Mouse (Mus musculus) kidney, postnatal 0 days (tissue): Measurements from ENCODE around the gene Fam131a. TPM values are rescaled to one million over a fixed set of nuclear protein-coding genes. Genes with fewer than 3 reads are reported as not detected.

Experiments used
- ATAC-seq: fragments of 200-750 bp; cut with Nextera tagmentation; replicated peaks from 2 replicates; pipeline ENCODE4 v1.8.0; 2017; ENCODE audit warnings: low read depth, moderate number of reproducible peaks, moderate TSS enrichment, moderate library complexity; ENCODE audit not compliant: low FRiP score
- DNase-seq: peaks from one replicate; pipeline ENCODE4 v3.0.0-alpha.2; 2016; ENCODE audit warnings: low spot score
- H3K27ac ChIP-seq: fragments of 300-500 bp; sonication (generic); 2 replicates; pipeline ENCODE4 v1.5.1; 2014; ENCODE audit warnings: mild to moderate bottlenecking
- H3K27me3 ChIP-seq: fragments of 300-500 bp; sonication (generic); 2 replicates; pipeline ENCODE4 v1.6.1; 2014; ENCODE audit warnings: low read length, mixed read lengths; ENCODE audit not compliant: insufficient read depth
- H3K36me3 ChIP-seq: fragments of 300-500 bp; sonication (generic); 2 replicates; pipeline ENCODE4 v1.6.1; 2014; ENCODE audit warnings: low read length, mixed read lengths; ENCODE audit not compliant: insufficient read depth
- H3K4me1 ChIP-seq: fragments of 300-500 bp; sonication (generic); replicated peaks from 2 replicates; pipeline ENCODE4 v1.6.1; 2014; ENCODE audit warnings: antibody characterized with exemption, low read length, mixed read lengths; ENCODE audit not compliant: insufficient read depth
- H3K4me2 ChIP-seq: fragments of 300-500 bp; sonication (generic); 2 replicates; pipeline ENCODE4 v1.6.1; 2014; ENCODE audit warnings: mild to moderate bottlenecking, low read length, moderate library complexity, mixed read lengths
- H3K4me3 ChIP-seq: fragments of 300-500 bp; sonication (generic); replicated peaks from 2 replicates; pipeline ENCODE4 v1.5.1; 2014; ENCODE audit warnings: low read depth, low read length
- H3K9ac ChIP-seq: fragments of 300-500 bp; sonication (generic); 2 replicates; pipeline ENCODE4 v1.6.1; 2014; ENCODE audit warnings: low read depth, low read length
- H3K9me3 ChIP-seq: fragments of 300-500 bp; sonication (generic); replicated peaks from 2 replicates; pipeline ENCODE4 v1.6.1; 2016; ENCODE audit warnings: low read length, inconsistent platforms, mixed read lengths
- CTCF ChIP-seq: IDR thresholded peaks from 2 replicates; pipeline ENCODE4 v1.5.1; 2016; ENCODE audit warnings: antibody characterized with exemption, low read depth, mild to moderate bottlenecking, moderate library complexity
- WGBS: fragments of 180-500 bp; shearing (Covaris S2); extraction: QIAGEN DNeasy Blood & Tissue Kit; methylation state at CpG from one replicate; pipeline ENCODE4 v1.1.7; 2014; 5-methylcytosine and 5-hydroxymethylcytosine counted together
- polyA plus RNA-seq: library from polyadenylated mRNA; unstranded; fragments of >200 nt; fragmentation: Nextera tagmentation; extraction: Ambion mirVana; gene quantifications from 2 replicates; pipeline ENCODE4 v1.2.1, GENCODE M21; 2015

Fam131a gene
- polyA plus RNA-seq, 1 experiment from 2014 or later, result 6.9 TPM

DNA sequence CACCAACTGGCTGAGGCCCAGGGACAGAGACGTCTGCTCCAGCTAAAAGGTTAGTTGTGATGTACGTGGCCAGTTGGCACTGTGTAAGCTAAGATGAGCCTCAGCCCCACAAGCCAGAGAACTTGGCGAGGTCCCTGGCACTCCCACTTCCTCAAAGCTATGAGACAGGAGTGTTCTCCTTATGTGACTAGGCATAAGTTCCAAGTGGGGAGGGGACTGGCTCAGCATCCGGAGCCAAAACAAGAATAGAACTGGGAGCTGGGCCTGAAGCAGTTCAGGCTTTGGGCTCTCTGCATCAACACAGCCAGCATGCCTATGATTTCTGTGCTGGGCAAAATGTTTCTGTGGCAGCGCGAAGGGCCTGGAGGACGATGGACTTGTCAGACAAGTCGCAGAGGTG lies 1.7 kb downstream of the Fam131a start:
- peak; percentile 36 for DNase-seq
- H3K9ac ChIP-seq, result 0 out of 2 replicates have a peak overlapping the region, but pooled peaks have one; percentile 19
- TF ChIP-seq CTCF, result no peak
- no peaks in the 10 kb centered on the region for H3K9me3 ChIP-seq
- no peak overlapping the region; the same call in 1 of the 2 replicates for H3K27ac ChIP-seq
- H3K4me1 ChIP-seq, result 0 out of 2 replicates have a peak, but pooled peaks cover 7% of the 10 kb centered on the region
- peaks cover 17% of the 10 kb centered on the region; the same call in 1 of the 2 replicates for H3K36me3 ChIP-seq
- no peak for ATAC-seq
- H3K4me2 ChIP-seq, result peak overlapping the region; percentile 57
- no peak overlapping the region for H3K4me3 ChIP-seq
- H3K27me3 ChIP-seq, result no peaks in the 10 kb centered on the region
- WGBS, result 69% methylated on average over 8 of the region's 8 CpGs

DNA sequence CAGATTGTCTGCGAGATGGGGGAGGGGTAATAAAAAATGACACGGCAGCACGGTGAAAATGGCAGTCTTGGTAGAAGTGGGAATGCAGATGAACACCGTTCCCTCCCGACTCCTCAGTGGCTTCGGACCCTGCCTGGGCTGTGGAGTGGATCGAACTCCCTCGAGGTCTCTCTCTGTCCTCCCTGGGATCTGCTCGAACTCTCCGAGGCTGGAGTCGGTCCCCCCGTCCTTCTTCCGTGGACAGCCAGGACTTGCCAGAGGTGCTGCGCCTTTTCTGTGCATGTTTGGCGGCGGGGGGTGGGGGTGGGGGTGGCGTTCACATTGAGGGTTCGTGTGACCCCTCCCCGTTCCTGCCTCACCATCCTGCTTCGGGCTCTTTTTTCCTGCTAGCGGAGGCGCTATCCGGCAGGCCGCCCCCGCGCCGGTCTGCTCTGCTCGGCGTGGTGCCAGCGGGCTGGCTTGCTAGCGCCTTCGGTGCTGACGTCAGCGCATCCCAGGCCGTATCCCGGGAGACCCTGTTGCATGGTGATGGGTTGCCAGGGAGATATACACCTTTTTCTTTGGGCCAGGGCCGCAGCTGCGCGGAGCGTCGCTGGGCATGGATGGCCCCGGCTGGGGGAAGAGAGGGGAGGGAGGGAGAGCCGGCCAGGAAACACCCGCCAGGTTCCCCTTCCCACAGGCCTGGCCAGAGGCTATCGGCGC lies 2.7 kb downstream of the Fam131a start:
- 0 out of 2 replicates have a peak, but pooled peaks cover 7% of the 10 kb centered on the region for H3K4me1 ChIP-seq
- peak; percentile 69 for ATAC-seq

DNA sequence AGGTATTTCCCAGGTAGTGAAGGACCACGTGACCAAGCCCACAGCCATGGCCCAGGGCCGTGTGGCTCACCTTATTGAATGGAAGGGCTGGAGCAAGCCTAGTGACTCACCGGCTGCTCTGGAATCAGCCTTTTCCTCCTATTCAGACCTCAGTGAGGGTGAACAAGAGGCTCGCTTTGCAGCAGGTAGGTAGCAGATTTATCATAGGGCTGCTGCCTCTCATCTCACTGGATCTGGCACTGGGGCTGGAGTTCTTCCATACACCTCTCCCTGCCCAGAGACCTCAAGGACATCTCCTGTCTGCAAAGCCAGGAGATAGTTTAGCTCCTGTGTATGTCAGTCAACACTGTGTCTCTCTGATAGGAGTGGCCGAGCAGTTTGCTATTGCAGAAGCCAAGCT lies 6.2 kb downstream of the Fam131a start:
- Histone ChIP-seq H3K27me3 (no peaks in the 10 kb centered on the region), H3K27ac (no peak overlapping the region), H3K9ac (no peak overlapping the region), H3K36me3 (no peaks in the 10 kb centered on the region), H3K4me3 (no peak overlapping the region), H3K4me1 (peaks cover 13% of the 10 kb centered on the region; the same call in 1 of the 2 replicates), H3K9me3 (no peaks in the 10 kb centered on the region), H3K4me2 (no peak overlapping the region)
- ATAC-seq (no peak), DNase-seq (no peak)
- WGBS, result 84% methylated on average over 5 of the region's 5 CpGs
- no peak for TF ChIP-seq CTCF

More for the DNA sequence above, 2.7 kb downstream of the Fam131a start:
- Histone ChIP-seq H3K27ac (no peak overlapping the region), H3K9ac (peak overlapping the region; percentile 32; the same call in 1 of the 2 replicates), H3K4me2 (peak overlapping the region; percentile 57), H3K4me3 (peak overlapping the region; percentile 30), H3K36me3 (peaks cover 9% of the 10 kb centered on the region; the same call in 1 of the 2 replicates), H3K9me3 (no peaks in the 10 kb centered on the region), H3K27me3 (no peaks in the 10 kb centered on the region)
- DNase-seq, result peak; percentile 89
- TF ChIP-seq CTCF, result no peak
- 3% methylated on average over 46 of the region's 46 CpGs for WGBS

DNA sequence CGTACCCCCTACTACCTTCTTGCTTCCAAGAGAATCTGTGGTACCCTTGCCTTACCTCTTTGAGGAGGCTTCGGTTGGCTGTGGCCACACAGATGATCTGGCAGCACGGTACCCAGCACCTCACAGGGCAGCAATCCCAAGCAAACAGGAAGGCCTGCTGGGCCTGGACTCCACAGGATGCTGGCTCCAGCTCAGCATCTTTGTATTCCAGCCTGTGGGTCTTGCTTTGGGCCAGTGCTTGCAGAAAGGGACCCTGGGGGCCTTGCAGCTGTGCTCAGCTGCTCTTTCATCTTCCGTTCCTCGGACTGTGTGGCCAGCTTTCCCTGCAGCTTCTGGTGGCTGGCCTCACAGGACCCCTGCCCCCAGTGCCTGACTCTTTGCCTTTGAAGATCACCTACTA lies 7.0 kb downstream of the Fam131a start:
- no peak overlapping the region for H3K4me3 ChIP-seq
- no peak overlapping the region for H3K27ac ChIP-seq
- H3K27me3 ChIP-seq, result no peaks in the 10 kb centered on the region
- DNase-seq, result no peak
- no peaks in the 10 kb centered on the region for H3K36me3 ChIP-seq
- no peaks in the 10 kb centered on the region for H3K9me3 ChIP-seq
- ATAC-seq, result no peak
- H3K4me2 ChIP-seq, result no peak overlapping the region
- WGBS, result 59% methylated on average over 5 of the region's 5 CpGs
- peaks cover 13% of the 10 kb centered on the region; the same call in 1 of the 2 replicates for H3K4me1 ChIP-seq
- H3K9ac ChIP-seq, result no peak overlapping the region
- TF ChIP-seq CTCF, result no peak

DNA sequence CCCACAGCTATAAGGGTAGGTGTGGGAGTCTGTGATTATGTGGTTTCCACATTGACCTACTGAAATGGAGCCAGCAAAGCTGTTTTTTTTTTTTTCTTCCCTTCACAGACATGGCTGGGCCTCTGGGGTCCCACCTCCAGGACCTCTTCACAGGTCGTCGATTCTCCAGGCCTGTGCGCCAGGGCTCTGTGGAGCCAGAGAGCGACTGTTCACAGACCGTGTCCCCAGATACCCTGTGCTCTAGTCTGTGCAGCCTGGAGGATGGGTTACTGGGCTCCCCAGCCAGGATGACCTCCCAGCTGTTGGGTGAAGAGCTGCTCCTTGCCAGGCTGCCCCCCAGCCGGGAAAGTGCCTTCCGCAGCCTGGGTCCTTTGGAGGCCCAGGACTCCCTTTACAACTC lies 8.3 kb downstream of the Fam131a start:
- WGBS, result 33% methylated on average over 7 of the region's 7 CpGs
- H3K4me2 ChIP-seq, result no peak overlapping the region
- TF ChIP-seq CTCF, result no peak
- no peak overlapping the region for H3K9ac ChIP-seq
- peaks cover 7% of the 10 kb centered on the region; the same call in 1 of the 2 replicates for H3K4me1 ChIP-seq
- no peaks in the 10 kb centered on the region for H3K27me3 ChIP-seq
- H3K36me3 ChIP-seq, result no peaks in the 10 kb centered on the region
- H3K4me3 ChIP-seq, result no peak overlapping the region
- ATAC-seq, result peak; percentile 31; the same call in 1 of the 2 replicates
- 0 out of 2 replicates have a peak overlapping the region, but pooled peaks have one; percentile 62 for H3K27ac ChIP-seq
- no peak for DNase-seq
- H3K9me3 ChIP-seq, result no peaks in the 10 kb centered on the region

DNA sequence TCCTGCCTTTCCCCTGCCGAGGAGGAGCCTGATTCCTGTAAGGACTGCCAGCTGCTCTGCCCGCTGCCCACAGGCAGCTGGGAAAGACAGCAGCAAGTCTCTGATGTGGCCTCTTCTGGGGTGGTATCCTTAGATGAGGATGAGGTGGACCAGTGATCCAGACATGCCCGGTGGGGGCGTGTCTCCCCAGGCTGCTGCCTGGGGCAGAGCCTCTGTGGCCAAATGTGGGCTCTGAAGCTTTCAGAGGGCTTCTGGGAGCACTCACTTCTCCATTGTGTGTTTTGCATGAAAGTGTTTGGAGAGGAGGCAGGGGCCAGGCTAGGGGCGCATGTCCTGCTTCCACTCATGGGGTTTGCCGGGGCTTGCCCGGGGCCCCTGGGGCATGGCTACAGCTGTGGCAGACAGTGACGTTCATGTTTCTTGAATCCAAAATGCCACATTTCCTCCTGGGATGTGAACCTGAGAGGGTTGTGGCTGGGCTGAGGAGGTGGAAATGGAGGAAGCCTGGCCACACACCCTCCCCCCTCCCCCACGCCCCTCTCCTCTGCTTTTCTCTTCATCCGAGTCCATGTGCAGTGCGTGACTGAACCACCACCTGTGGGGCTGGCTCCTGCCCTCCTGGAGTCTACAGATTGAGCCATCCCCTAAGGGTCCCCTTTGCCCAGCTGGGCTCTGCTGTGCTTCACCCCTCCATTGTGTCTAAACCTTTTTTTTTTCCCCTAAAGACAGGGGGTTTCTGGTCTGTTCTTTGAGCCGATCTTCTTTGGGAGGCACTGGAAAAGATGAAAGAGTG lies 8.9 kb downstream of the Fam131a start:
- Histone ChIP-seq H3K4me2 (no peak overlapping the region), H3K9ac (no peak overlapping the region; the same call in 1 of the 2 replicates), H3K27me3 (no peaks in the 10 kb centered on the region), H3K9me3 (no peaks in the 10 kb centered on the region), H3K4me1 (peaks cover 7% of the 10 kb centered on the region; the same call in 1 of the 2 replicates), H3K36me3 (no peaks in the 10 kb centered on the region), H3K27ac (peak overlapping the region; percentile 62), H3K4me3 (no peak overlapping the region)
- TF ChIP-seq CTCF, result no peak
- WGBS, result 30% methylated on average over 12 of the region's 12 CpGs
- ATAC-seq (peak; percentile 64; the same call in 1 of the 2 replicates), DNase-seq (no peak)
